Comparison of ENCODE assay signal across 9 mouse cellular contexts in the genomic region with DNA sequence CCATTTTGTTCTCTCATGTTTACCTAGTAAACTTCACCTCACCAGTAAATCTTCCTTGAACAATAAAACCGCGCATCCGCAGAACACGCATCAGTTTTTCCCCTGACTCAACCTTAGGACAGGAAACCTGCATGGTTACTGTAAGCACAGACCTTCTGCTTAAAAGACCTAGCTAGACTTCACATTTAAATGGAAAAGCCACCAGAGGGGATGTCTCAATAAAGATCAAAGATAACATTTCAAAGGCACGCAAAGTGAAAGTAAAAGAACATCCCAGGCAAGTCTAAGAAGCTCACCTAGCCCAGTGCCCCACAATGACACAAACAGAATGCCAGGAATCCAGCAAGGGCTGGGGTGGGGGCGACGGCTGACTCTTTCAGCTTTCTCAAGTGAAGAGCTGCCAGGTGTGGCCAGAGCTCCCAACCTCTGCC. TPM values are rescaled to one million over a fixed set of nuclear protein-coding genes. Genes with fewer than 3 reads are reported as not detected.
DNase-seq lines count a peak whose midpoint lies in the region; ATAC-seq lines count a peak whose summit lies in the region.
"Had no signal": no experiment of that assay in that cellular context is flagged by ENCODE, and none has a peak within 500 bp of the region (broad histone marks: within the 10 kb centered on the region; RNA-seq: fewer than 3 reads in every experiment).

No protein-coding gene starts in this region.

- peak overlapping the region; percentile 22; the same call in 1 of the 2 replicates for H3K4me2 ChIP-seq in hindbrain, embryonic 16.5 days (ENCODE audit: low read length)

- no peak overlapping the region for H3K4me3 ChIP-seq in hindbrain, embryonic 16.5 days (ENCODE audit: low read length)

- peak; percentile 79 for ATAC-seq in activated CD4-positive, CD25-positive, alpha-beta regulatory T cell, adult 4 months
- ATAC-seq in hindbrain, embryonic 16.5 days: no peak
- ATAC-seq in cerebellum, adult (ENCODE audit: insufficient number of reproducible peaks, low FRiP score, low TSS enrichment): no peak

- H3K27me3 ChIP-seq in hindbrain, embryonic 16.5 days (replicated peaks; ENCODE audit: control insufficient read depth, insufficient read depth, low read length): no peaks in the 10 kb centered on the region

- peaks cover 8% of the 10 kb centered on the region for H3K36me3 ChIP-seq in hindbrain, embryonic 16.5 days (ENCODE audit: control insufficient read depth, insufficient read depth, low read length)

- no peaks in the 10 kb centered on the region for H3K9me3 ChIP-seq in hindbrain, embryonic 16.5 days (ENCODE audit: control insufficient read depth, low read length)

- H3K4me1 ChIP-seq in hindbrain, embryonic 16.5 days (ENCODE audit: control insufficient read depth, insufficient read depth, low read depth, low read length): peaks cover 6% of the 10 kb centered on the region

- 61% methylated on average over 7 of the region's 7 CpGs for WGBS in hindbrain, embryonic 16.5 days

- peak; percentile 23 for DNase-seq in heart, adult 8-10 months (ENCODE audit: low spot score)
- DNase-seq in heart, adult 11 months: no peak
- DNase-seq in lung, postnatal 10 days: peak; percentile 40
- DNase-seq in adrenal gland, postnatal 10 days: no peak
- DNase-seq in cerebellum, postnatal 25 days: no peak

- H3K27ac ChIP-seq in hindbrain, embryonic 16.5 days (ENCODE audit: low read depth, low read length): no peak overlapping the region
- H3K27ac ChIP-seq: macrophage had no signal

- no peak overlapping the region for H3K9ac ChIP-seq in hindbrain, embryonic 16.5 days (ENCODE audit: low read depth, low read length)

RNA-seq across cellular contexts. Expression of gene Lmod3, which starts 58.4 kb away (rescaled TPM):
- 10 to 100 TPM; 66.2 to 86.5 (median 72.0) TPM for total RNA-seq in heart, adult 8-10 months (2022)
- not detected for polyA plus RNA-seq in activated CD4-positive, CD25-positive, alpha-beta regulatory T cell, adult 4 months (2017; shearing (Covaris generic))
- 0.76 TPM in 1 of 2 replicates, not detected in the other for polyA plus RNA-seq in hindbrain, embryonic 16.5 days (2015; fragmentation: Nextera tagmentation; extraction: Ambion mirVana)
- total RNA-seq in adrenal gland, postnatal 10 days (2021): 10 to 100 TPM in 1 of 2 experiments, 1 to 10 TPM in 1; 3.1 to 17.1 TPM
- polyA plus RNA-seq: macrophage had no signal

Comparison
In these comparisons a context has a peak if more than half of its experiments do, and no peak if none do; other contexts are left out.
1. DNase-seq: peak in heart, adult 8-10 months (single experiment) and lung, postnatal 10 days (single experiment); none in heart, adult 11 months (single experiment), adrenal gland, postnatal 10 days (single experiment) and cerebellum, postnatal 25 days (0 of 2).